Mouse (Mus musculus) natural killer cell, adult 2 months (primary cell): ENCODE measurements around the gene En1.

Source experiments
- DNase-seq, 2 experiments: peaks; one replicate each; pipeline ENCODE4 v3.0.0; 2022; ENCODE audit warnings: low spot score in 2 of 2

Gene En1

DNA sequence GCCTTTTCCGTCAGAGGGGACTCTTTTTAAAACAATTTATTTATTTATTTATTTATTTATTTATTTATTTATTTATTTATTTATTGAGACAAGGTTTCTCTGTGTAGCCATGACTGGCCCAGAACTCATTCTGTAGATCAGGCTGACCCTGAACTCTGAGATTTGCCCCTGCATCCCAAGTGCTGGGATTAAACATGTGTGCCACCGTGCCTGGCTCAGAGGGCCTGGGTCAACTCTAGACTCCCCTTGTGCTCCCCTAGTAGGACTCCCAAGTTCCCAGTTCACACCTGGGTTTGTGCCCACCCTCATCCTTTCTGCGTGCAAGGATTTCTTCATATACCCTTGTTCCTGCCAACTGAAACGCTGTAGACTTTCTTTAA, 25.4 kb downstream of the En1 start:
- DNase-seq, result no peak

DNA sequence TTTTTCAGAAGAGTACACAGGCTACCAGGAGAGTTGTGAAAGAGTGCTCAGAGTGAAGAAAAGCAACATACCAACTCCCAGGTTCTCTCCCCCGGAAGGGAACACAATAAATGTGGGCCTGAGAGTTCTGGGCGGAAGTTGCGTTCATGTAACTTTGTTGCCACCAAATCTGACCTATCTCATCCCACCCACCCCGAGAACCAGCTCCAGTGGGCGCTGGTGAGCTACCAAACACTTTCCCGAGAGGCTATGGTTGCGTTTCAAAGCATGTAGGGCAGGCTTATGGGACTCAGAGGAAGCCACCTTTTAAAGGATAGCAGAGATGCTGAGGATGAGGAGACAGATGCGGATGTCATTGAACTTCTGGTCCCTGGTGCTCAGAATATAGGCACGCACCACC, 26.6 kb downstream of the En1 start:
- no peak for DNase-seq

DNA sequence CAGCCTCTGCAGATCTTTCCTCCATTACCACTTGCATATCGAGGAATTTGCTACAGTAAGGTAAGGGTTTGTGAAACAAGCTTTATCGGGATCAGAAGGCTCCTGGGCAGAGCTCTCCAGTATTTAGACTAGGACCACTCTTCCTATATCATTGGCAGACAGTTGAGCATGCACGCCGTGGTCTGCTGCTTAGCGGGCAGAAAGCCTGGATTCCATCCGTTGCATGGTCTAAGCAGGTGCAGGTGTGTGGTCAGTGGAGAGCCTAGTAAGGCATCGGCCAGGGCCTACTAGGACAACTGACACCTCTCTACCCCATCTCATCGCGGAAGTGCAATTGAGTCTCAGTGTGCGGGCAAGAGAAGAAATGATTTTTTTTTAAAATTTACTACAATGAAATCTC, 41.2 kb downstream of the En1 start:
- no peak for DNase-seq

DNA sequence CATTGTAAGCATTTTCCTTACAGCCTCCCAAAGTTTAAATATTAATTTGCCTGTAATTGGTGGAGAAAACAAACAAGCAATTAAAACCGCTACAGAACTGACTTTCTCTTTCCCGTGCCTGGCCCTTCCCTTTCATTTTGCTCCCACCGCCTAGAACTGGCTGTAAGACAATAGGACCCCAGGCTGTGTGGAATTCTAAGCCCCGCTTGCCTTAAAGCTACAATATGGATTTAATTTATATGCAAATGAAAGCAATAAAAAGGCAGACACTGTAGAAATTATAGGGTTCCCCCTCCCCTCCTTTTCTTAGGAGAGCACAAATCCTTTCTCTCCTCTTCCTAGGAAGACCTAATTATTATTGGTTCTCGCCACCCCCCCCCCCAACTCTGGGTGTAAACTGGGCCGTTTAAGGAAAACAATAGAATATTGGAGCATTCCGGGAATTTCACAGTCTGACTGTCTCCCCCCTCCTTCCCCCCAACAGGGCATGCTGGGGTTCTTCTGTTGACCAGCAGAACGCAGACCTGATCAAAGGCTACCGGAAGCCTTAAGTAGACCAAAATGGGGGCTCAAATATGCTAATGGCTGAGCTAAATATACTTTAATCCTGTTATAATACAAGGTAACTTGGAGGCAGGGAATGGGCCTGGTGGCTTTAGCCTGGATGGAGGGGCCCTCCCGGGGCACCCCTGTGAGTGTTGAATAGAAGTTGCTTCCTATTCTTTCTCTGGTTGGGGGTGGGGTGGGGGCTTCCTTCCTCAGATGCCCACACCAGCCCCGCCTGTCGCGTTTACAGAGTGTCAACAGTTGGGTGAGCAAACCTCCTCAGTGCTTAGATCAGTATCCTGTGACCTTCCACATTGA, 41.9 kb downstream of the En1 start:
- DNase-seq, result no peak

DNA sequence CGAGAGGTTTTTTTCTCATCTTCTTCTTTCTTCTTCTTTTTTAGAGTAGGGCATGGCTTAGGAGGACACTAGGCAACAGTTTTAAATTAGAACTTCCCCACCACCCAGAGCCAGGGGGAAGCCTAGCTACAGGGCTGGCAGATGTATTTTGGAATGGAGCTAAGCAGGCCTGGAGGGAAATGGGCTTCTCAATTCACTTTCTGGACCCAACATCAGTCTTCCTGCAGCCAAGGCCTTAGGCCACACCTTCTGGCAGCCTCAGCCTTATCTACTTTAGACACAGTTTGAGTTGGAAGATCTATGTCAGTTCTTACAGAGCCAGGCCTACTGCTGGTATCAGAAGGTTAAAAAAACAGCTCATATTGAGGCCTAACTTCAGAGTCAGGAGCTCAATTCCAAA, 42.5 kb downstream of the En1 start:
- no peak for DNase-seq

DNA sequence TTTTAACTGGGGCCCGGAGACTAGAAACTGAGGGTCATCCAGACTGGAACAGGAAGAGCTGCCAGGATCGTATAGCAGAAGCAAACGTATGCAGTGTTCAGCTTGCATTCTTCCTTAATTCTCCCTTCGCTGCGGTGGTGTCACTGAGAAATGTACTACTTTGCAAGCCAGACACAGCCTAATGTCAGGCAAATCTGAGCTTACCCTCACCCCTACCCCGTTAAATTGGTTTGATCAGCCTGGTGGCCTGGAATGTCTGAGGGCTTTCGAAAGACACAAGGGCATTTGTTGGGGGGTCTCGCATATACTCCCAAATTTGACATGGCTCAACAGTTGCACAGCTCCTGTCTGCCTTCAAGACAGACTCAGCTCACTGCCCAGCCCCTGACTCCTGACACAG, 47.9 kb downstream of the En1 start:
- no peak for DNase-seq

DNA sequence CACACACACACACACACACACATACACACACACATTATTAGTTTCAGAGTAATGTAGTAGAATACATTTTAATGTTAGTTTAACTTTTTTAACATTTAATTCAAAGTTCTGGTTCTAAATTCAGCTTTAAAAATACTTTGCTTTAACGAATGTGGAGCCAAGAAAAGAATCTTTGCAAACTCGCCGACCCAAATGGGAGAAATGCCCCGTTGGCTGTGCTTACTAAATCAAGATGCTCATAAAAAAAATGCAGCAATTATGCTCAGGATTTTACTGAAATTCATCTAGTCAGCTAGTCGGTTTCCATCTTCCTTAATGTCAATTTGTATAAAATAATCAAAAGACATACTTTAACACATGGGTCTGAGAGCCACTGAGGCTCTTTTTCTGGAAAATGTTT, 49.8 kb downstream of the En1 start:
- DNase-seq, result no peak

DNA sequence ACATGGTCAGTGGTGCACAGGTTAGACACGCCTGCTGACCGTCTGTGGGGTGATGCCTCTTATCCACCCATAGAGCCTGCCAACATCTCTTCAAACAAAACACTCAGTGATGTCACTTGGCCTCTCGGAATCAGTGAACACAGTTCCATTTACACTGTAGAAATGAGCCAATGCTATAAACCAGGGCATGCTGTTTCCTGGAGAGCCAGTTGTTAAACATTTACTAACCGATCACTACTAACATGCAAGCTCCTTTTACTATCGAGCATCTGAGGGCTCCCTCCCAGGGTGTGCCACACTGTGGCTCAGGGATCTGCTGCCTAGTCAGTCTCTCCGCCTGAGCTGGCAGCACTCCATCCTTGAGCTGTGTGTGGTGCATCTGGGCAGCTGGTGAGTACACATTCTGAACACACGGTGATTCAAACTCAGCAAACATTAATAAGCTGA, 52.8 kb downstream of the En1 start:
- no peak for DNase-seq
